Mouse (Mus musculus) lung, embryonic 14.5 days (tissue): ENCODE measurements at regions not wholly inside any gene's neighbourhood (a gene's known extent, or its start where the extent isn't known, plus 50 kb on each side); places are given as distances from the start of the nearest gene placed in this dataset.
A peak's percentile ranks its signal among the peaks of the same experiment; 100 is the strongest.
"Not testable (repeated sequence)": the region's sequence is repeated elsewhere in the genome, so short reads cannot be mapped to it uniquely, and the experiment has no call there.

Experiments
- ATAC-seq: fragments of 200-750 bp; cut with Nextera tagmentation; 2 replicates; pipeline ENCODE4 v1.8.0; 2017; ENCODE audit warnings: mild to moderate bottlenecking, moderate TSS enrichment, moderate library complexity; ENCODE audit not compliant: insufficient read depth
- DNase-seq: peaks from one replicate; pipeline ENCODE4 v3.0.0-alpha.2; 2015
- H3K27ac ChIP-seq: fragments of 300-500 bp; sonication (generic); 2 replicates; pipeline ENCODE4 v1.5.1; 2014; ENCODE audit warnings: low read depth, mild to moderate bottlenecking, moderate library complexity
- H3K27me3 ChIP-seq: fragments of 300-500 bp; sonication (generic); 2 replicates; pipeline ENCODE4 v1.6.1; 2014; ENCODE audit warnings: low read length, control low read depth; ENCODE audit not compliant: insufficient read depth
- H3K36me3 ChIP-seq: fragments of 300-500 bp; sonication (generic); 2 replicates; pipeline ENCODE4 v1.6.1; 2014; ENCODE audit warnings: control low read depth; ENCODE audit not compliant: insufficient read depth
- H3K4me1 ChIP-seq: fragments of 300-500 bp; sonication (generic); 2 replicates; pipeline ENCODE4 v1.6.1; 2014; ENCODE audit warnings: antibody characterized with exemption, control low read depth; ENCODE audit not compliant: insufficient read depth
- H3K4me2 ChIP-seq: fragments of 300-500 bp; sonication (generic); 2 replicates; pipeline ENCODE4 v1.6.1; 2014; ENCODE audit warnings: mild to moderate bottlenecking
- H3K4me3 ChIP-seq: fragments of 300-500 bp; sonication (generic); 2 replicates; pipeline ENCODE4 v1.5.1; 2014; ENCODE audit warnings: low read depth, low read length
- H3K9ac ChIP-seq: fragments of 300-500 bp; sonication (generic); 2 replicates; pipeline ENCODE4 v1.6.1; 2014
- H3K9me3 ChIP-seq: fragments of 300-500 bp; sonication (generic); 2 replicates; pipeline ENCODE4 v1.6.1; 2016; ENCODE audit warnings: low read depth, low read length, control low read depth
- CTCF ChIP-seq: IDR thresholded peaks from 2 replicates; pipeline ENCODE4 v1.5.1; 2016; ENCODE audit warnings: antibody characterized with exemption, low read depth
- WGBS: fragments of 180-500 bp; shearing (Covaris S2); extraction: QIAGEN DNeasy Blood & Tissue Kit; methylation state at CpG from one replicate; pipeline ENCODE4 v1.1.7; 2014; 5-methylcytosine and 5-hydroxymethylcytosine counted together

DNA sequence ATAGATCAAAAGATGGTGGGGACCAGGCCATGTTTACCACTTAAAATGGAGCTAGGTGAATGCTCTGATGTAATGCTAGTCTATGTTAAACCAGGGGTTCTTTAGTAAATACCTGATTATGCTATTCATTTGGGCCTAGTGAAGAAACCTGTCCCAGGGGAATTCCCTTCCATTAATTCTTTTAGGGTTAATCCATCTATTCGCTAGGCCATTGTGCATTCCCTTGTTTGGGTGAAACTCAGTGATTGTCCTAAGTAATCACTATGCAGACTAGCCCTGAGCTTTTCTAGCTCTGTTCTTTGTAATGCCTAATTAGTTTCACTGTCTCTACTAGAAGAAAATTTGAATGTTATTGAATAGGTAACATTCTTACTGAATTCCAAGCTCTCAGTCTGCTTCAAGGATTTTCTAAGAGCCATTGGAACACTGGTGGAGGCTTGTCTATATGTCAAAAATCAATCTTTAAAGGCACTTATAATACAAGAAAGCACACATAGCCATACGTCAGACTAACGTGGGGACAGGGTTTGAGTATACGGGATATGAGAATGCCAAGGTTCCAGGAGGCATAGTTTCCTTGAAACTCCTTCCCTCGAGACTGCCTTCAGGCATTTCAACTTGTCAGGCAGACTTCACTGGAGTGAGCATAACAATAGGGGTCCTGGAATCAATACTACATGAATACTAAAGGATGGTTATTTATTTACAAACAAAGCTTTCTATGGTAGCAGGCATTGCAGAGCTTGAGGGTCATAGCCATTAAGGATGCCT lies 266.9 kb upstream of the 4930578C19Rik start:
- H3K4me2 ChIP-seq = no peak overlapping the region
- H3K27ac ChIP-seq = no peak overlapping the region
- no peak for DNase-seq
- no peaks in the 10 kb centered on the region for H3K36me3 ChIP-seq
- ATAC-seq = no peak
- WGBS = 68% methylated on average over 5 of the region's 5 CpGs
- no peak overlapping the region for H3K4me3 ChIP-seq
- TF ChIP-seq CTCF = no peak
- no peaks in the 10 kb centered on the region for H3K27me3 ChIP-seq
- H3K4me1 ChIP-seq = no peaks in the 10 kb centered on the region
- no peak overlapping the region for H3K9ac ChIP-seq
- no peaks in the 10 kb centered on the region for H3K9me3 ChIP-seq

GRCm38 (mm10) chrX:18687216-18687615 lies 226.0 kb upstream of the 4930578C19Rik start:
- 64% methylated on average over 1 of the region's 1 CpGs for WGBS
- DNase-seq (peak; percentile 17), ATAC-seq (no peak)
- no peaks in the 10 kb centered on the region for H3K4me1 ChIP-seq
- no peak overlapping the region for H3K4me2 ChIP-seq
- no peaks in the 10 kb centered on the region for H3K9me3 ChIP-seq
- H3K27ac ChIP-seq = no peak overlapping the region
- no peak overlapping the region for H3K4me3 ChIP-seq
- H3K9ac ChIP-seq = no peak overlapping the region
- H3K27me3 ChIP-seq = no peaks in the 10 kb centered on the region
- H3K36me3 ChIP-seq = no peaks in the 10 kb centered on the region
- no peak for TF ChIP-seq CTCF

DNA sequence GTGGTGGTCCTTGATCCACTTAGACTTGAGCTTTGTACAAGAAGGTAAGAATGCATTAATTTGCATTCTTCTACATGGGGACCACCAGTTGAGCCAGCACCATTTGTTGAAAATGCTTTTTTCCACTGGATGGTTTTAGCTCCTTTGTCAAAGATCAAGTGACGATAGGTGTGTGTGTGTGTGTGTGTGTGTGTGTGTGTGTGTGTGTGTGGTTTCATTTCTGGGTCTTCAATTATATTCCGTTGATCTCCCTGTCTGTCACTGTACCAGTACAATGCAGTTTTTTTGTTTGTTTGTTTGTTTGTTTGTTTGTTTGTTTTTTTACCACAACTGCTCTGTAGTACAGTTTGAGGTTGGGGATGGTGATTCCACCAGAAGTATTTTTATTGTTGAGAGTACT lies 206.1 kb upstream of the 4930578C19Rik start:
- not testable (repeated sequence) for H3K27ac ChIP-seq, H3K4me2 ChIP-seq, ATAC-seq, H3K9me3 ChIP-seq, H3K4me3 ChIP-seq, H3K4me1 ChIP-seq, H3K9ac ChIP-seq, H3K36me3 ChIP-seq, H3K27me3 ChIP-seq, DNase-seq
- WGBS = 88% methylated on average over 2 of the region's 2 CpGs

DNA sequence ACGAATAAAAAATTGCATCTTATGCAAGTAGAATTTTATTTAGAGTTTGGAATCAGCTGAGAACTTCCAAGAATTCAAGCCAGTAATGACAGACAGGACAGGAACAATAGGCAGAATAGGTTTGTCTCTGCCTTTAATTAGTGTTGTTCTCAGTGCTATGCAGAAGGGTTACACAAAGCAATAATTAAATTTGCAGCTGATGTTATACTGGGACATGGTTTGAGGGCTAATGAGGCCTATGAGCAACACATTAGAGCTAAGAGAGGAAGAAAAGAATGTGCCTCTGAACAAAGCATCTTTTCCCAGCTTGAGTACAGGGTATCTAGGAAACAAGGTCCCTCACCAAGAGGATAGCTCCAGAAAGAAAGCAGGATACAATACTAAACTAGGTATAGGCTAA lies 201.9 kb upstream of the 4930578C19Rik start:
- H3K9ac ChIP-seq = no peak overlapping the region
- WGBS = 70% methylated on average over 1 of the region's 1 CpGs
- H3K27ac ChIP-seq = no peak overlapping the region
- ATAC-seq (no peak), DNase-seq (no peak)
- no peak for TF ChIP-seq CTCF
- H3K36me3 ChIP-seq = no peaks in the 10 kb centered on the region
- no peaks in the 10 kb centered on the region for H3K9me3 ChIP-seq
- H3K4me1 ChIP-seq = no peaks in the 10 kb centered on the region
- H3K4me2 ChIP-seq = no peak overlapping the region
- no peak overlapping the region for H3K4me3 ChIP-seq
- no peaks in the 10 kb centered on the region for H3K27me3 ChIP-seq

DNA sequence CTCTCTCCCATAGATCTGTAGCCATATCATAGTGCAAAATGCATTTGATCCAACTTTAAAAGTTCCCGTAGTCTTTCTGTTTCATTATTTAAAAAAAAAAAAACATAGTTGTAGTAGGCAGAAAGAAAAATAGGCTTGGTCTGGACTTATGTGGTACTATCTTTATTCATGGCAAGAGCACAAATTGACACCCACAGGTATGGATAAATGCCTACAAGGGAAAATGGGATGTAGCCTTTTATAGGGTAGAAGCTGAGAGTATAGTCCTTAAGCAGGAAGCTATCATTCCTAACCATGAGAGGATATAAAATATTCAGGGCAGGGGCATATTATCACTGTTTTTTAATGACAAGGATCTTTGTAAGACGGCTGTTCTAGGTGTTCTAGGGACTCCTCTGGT lies 157.4 kb upstream of the 4930578C19Rik start:
- no peaks in the 10 kb centered on the region for H3K36me3 ChIP-seq
- TF ChIP-seq CTCF = no peak
- no peak overlapping the region for H3K9ac ChIP-seq
- no peak for ATAC-seq
- DNase-seq = no peak
- no peak overlapping the region for H3K4me3 ChIP-seq
- H3K27me3 ChIP-seq = no peaks in the 10 kb centered on the region
- no peaks in the 10 kb centered on the region for H3K4me1 ChIP-seq
- H3K4me2 ChIP-seq = no peak overlapping the region
- no peaks in the 10 kb centered on the region for H3K9me3 ChIP-seq
- WGBS = 76% methylated on average over 2 of the region's 2 CpGs
- no peak overlapping the region for H3K27ac ChIP-seq
